Mouse (Mus musculus): ENCODE results near the gene Bud23.
"Not testable (repeated sequence)": the region's sequence is repeated elsewhere in the genome, so short reads cannot be mapped to it uniquely, and the experiment has no call there.

Gene Bud23

GRCm38 (mm10) chr5:135064909-135065446, at the start of gene Bud23:
Gene Bud23 (minus strand): TSS chr5:135064959.
- DNase-seq (ENCODE audit: low spot score) = not testable (repeated sequence)

GRCm38 (mm10) chr5:135113782-135114181, 49.0 kb upstream of the Bud23 start:
- DNase-seq (ENCODE audit: low spot score) = no peak

GRCm38 (mm10) chr5:135109976-135110375, 45.2 kb upstream of the Bud23 start:
- DNase-seq (ENCODE audit: low spot score) = no peak

GRCm38 (mm10) chr5:135109426-135109825, 44.7 kb upstream of the Bud23 start:
- DNase-seq (ENCODE audit: low spot score) = no peak

GRCm38 (mm10) chr5:135109017-135109416, 44.3 kb upstream of the Bud23 start:
- no peak for DNase-seq (ENCODE audit: low spot score)

- DNase-seq (ENCODE audit: low spot score) = peak; percentile 15
These were observed 43.1 kb upstream of the Bud23 start for GRCm38 (mm10) chr5:135107521-135108501.

DNA sequence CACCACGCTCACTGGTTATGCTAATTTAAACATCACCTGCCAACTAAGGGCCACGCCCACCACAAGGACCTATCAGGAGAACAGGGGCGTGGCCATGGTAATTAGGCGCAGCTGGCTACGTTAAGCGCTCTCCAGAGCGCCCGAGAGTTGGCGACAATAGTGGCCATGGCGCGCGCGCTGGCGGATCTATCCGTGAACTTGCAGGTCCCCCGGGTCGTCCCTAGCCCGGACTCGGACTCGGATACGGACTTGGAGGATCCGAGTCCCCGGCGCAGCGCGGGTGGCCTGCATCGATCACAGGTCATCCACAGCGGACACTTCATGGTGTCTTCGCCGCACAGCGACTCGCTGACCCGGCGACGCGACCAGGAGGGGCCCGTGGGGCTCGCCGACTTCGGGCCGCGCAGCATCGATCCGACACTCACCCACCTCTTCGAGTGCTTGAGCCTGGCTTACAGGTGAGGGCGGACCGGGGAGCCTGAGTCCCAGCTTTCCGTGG, 42.0 kb upstream of the Bud23 start:
- peak; percentile 21 for DNase-seq (ENCODE audit: low spot score)

DNA sequence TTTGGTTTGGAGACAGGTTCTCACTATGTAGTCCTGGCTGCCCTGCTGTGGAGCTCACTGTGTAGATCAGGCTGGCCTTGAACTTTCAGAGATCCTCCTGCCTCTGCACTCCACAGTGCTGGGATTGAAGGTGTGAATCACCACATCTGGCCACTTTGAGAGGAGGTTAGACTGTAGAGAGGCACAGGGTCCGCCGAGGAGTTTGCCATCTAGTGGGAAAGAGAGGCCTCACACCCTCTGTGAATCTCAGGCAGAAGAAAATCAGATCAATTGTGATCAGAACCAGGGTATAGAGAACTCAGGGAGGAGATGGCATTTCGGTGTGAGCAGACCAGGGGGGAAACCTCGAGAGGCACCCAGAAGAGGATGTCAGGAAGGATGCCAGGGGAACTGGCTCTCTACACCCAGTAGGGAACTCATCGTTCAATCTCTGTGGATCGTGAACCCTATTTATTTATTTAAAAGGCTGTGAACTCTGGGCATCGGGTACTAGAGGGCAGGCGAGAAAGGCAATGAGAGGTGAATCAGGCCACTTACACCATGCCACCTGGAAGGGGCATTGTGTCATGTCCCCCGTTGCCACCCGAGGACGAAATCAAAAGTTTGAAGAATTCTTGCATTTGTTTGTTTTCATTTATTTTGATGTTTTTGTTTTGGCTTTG, 39.4 kb upstream of the Bud23 start:
- no peak for DNase-seq (ENCODE audit: low spot score)

GRCm38 (mm10) chr5:135100981-135101380, 36.2 kb upstream of the Bud23 start:
- no peak for DNase-seq (ENCODE audit: low spot score)

GRCm38 (mm10) chr5:135089653-135090052, 24.9 kb upstream of the Bud23 start, which contains the start of gene Mlxipl:
Gene Mlxipl (plus strand): TSS chr5:135089890.
- DNase-seq (ENCODE audit: low spot score) = no peak

- DNase-seq (ENCODE audit: low spot score) = no peak
These were observed 22.1 kb upstream of the Bud23 start for GRCm38 (mm10) chr5:135086871-135087270.

DNA sequence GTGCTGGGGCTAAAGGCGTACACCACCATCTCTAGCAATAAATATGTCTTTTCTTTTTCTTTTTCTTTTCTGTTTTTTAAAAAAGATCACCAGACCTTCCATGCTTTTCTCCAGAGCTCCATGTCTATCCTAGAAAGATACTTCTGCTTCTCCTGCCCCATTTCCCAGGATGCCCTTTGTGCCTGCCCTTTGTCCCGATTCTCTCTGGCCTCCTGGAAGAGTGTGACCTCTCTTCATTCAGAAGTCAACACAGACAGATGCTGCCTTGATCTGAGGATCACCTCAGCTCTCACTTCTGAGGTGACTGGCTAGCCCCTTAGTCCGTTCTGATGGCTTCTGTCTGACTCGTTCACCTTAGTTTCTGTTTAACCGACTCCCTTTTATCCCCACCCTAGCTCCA, 15.8 kb upstream of the Bud23 start:
- DNase-seq (ENCODE audit: low spot score) = no peak

DNA sequence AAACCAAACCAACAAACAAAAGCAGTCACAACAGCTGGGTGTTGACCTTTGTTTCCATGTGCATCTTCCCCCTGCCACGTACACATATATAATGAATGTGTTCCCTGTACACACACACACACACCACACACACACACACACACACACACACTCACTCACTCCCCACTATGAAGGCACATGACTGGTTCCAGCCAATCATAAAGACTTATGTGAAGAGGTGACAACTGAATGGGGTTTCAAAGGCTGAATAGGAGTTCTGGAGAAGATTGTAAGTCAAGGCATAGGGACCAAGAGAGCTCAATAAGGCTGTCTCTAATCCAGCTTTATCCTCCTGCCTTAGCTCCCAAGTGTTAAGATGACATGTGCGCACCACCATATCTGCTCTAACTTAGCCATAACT, 14.8 kb upstream of the Bud23 start:
- DNase-seq (ENCODE audit: low spot score) = no peak

DNA sequence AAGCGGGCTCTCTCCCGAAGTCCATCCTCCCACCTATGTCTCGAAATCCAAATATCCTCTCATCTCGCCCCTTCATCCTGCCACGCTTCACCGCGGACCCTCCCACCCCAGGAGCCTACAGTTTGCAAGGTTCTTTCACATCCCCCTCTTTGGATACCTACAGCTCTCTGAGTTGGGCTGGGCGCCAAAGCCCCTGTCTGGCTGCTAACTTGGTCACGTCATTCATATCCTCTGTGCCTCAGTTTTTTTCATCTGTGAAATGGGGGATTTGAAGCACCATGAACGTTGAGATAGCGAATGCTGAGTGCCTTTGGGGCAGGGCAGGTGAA, 13.7 kb upstream of the Bud23 start:
- DNase-seq (ENCODE audit: low spot score) = no peak

- DNase-seq (ENCODE audit: low spot score) = peak; percentile 84
These were observed 13.1 kb upstream of the Bud23 start, which contains the start of gene Vps37d for GRCm38 (mm10) chr5:135077564-135078481. Gene Vps37d (minus strand): TSS chr5:135078266.

GRCm38 (mm10) chr5:135076931-135077505, 12.3 kb upstream of the Bud23 start:
- no peak for DNase-seq (ENCODE audit: low spot score)

DNA sequence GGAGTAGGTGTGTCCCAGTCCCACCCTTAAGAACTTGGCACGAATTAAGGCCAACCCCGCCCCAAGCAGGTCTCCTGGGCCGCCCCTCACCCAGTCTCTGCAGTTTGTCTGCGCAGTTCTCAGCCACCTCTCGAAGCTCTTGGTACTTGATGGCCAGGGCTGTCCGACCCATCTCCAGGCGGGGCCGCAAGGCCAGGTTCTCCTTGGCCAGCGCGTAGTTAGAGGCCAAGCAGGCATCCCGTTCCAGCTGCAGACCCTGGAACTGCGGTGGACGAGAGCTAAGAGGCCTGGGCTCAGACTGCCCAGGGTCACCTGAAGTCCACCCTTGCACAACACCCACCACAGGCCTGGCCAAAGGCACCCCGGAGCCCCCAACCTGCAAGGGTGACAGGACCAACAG, 11.6 kb upstream of the Bud23 start:
- DNase-seq (ENCODE audit: low spot score) = no peak

GRCm38 (mm10) chr5:135075655-135076054, 10.9 kb upstream of the Bud23 start:
- no peak for DNase-seq (ENCODE audit: low spot score)

DNA sequence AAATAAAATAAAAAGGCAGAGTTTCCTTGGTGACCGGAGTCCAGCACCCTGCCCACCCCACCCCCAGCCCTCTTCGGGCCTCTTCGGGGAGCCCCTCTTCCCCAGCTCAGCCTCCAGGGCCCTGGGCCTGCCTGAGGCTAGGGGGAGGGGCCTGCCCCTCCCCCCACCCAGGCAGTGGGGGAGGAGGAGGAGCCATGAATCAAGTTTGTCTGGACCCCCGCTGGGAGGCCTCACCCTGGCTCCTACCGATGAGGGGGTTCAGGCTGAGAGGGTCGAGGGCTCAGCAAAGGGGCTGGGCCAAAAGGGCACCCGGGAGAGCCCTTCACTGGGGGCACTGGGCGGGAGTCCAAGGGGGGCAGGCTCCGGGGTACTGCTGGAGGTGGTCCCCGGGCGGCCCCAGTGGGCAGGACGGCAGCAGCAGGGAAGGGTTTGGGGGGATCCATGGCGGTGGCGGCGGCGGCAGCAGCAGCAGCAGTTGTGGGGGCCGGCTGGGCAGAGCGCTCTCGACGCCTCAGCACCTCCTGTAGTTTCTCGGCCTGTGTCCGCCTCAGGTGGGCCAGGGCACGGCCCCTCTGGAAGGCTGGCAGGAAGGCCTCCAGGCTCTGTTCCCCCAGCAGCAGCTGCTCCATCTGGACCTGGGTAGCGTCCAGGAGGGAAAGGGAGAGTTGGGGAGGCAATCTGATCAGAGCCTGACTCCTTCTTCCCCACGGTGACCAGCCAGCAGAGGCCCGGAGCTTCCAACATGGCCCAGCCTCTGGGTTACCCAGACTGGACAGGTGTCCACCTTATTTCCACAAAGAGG, 8.8 kb upstream of the Bud23 start:
- no peak for DNase-seq (ENCODE audit: low spot score)

GRCm38 (mm10) chr5:135072720-135073119, 8.0 kb upstream of the Bud23 start:
- DNase-seq (ENCODE audit: low spot score) = no peak
